Mouse (Mus musculus) kidney, adult 2 months (tissue): ENCODE data around the gene Ctdspl. TPM values are rescaled to one million over a fixed set of nuclear protein-coding genes. Genes with fewer than 3 reads are reported as not detected.

ENCODE experiments used
- DNase-seq: peaks from one replicate; pipeline ENCODE4 v3.0.0; 2021
- H3K27ac ChIP-seq: fragments of 200-500 bp; 2 replicates; pipeline ENCODE4 v1.5.1; 2012; ENCODE audit warnings: low read depth, low read length, control low read depth, inconsistent platforms; ENCODE audit not compliant: insufficient read depth
- H3K27me3 ChIP-seq: fragments of 200-500 bp; replicated peaks from 2 replicates; pipeline ENCODE4 v1.6.1; 2012; ENCODE audit warnings: mild to moderate bottlenecking, moderate library complexity, low read length, inconsistent platforms; ENCODE audit not compliant: control insufficient read depth, insufficient read depth
- H3K36me3 ChIP-seq: fragments of 200-500 bp; 2 replicates; pipeline ENCODE4 v1.6.1; 2012; ENCODE audit warnings: mild to moderate bottlenecking, moderate library complexity, low read length, inconsistent platforms; ENCODE audit not compliant: control insufficient read depth, insufficient read depth
- H3K4me1 ChIP-seq: fragments of 200-500 bp; 2 replicates; pipeline ENCODE4 v1.6.1; 2011; ENCODE audit warnings: low read length; ENCODE audit not compliant: control insufficient read depth, insufficient read depth
- H3K4me3 ChIP-seq: fragments of 200-500 bp; 2 replicates; pipeline ENCODE4 v1.5.1; 2011; ENCODE audit warnings: mild to moderate bottlenecking, low read depth, low read length, control low read depth; ENCODE audit not compliant: insufficient read depth
- CTCF ChIP-seq: fragments of 200-500 bp; conservative IDR thresholded peaks from 2 replicates; pipeline ENCODE4 v1.5.1; 2011; ENCODE audit warnings: low read depth, mild to moderate bottlenecking, control low read depth, low read length, moderate library complexity, mixed read lengths; ENCODE audit not compliant: insufficient read depth, insufficient read length
- POLR2A ChIP-seq: fragments of 200-500 bp; IDR thresholded peaks from one replicate; pipeline ENCODE4 v1.6.1; 2011; ENCODE audit warnings: low read depth, low read length, control low read depth
- WGBS: fragments of 180-500 bp; shearing (Covaris S2); methylation state at CpG from one replicate; pipeline ENCODE4 v1.1.7; 2018; 5-methylcytosine and 5-hydroxymethylcytosine counted together
- polyA plus RNA-seq: library from polyadenylated mRNA; depleted of rRNA; stranded (reverse); fragments of >200 nt; gene quantifications from 2 replicates; pipeline ENCODE4 v1.2.3, GENCODE M21; 2012

Ctdspl gene
- polyA plus RNA-seq, 1 experiment: 39.2 TPM

DNA sequence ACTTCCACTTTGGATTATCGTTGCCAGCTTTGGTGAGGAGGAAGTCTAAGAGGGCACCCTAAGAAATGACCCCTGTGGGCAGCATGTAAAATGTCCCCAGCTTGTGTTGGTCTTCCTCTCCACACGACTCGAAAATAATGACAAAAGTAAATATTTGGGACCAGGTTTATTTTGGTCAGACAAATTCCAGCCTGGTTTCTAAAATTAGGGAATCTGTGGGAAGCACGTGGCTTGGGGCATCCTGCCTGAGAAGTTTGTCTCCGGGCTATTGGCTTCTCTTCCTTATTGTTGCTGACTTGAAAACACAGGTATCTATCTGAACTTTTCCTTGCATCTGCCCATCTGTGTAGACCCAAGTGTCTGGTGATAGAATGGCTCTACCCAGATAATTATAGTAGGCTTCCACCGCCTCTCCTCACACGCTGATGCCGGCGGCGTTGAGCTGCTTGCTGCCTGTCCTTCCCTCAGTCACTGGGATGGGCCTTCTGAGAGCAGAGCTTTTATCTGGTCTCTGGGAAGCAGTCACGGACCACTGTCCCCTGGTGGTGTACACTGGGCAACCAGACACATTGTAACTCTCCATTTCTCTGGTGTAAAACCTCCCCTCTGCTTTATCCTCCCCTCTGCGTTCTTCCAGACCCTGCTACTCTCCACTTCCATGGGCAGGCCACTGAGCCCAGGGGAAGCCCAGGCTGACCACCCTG lies 68.4 kb downstream of the Ctdspl start:
- DNase-seq: peak; percentile 63
- WGBS: 58% methylated on average over 12 of the region's 12 CpGs
- TF ChIP-seq CTCF (no peak), POLR2A (no peak)

GRCm38 (mm10) chr9:118995539-118995938 lies 69.3 kb downstream of the Ctdspl start:
- Histone ChIP-seq H3K36me3 (no peaks in the 10 kb centered on the region), H3K4me1 (peaks cover 16% of the 10 kb centered on the region), H3K27me3 (no peaks in the 10 kb centered on the region), H3K27ac (peak overlapping the region; percentile 86), H3K4me3 (no peak overlapping the region)
- no peak for TF ChIP-seq POLR2A
- TF ChIP-seq CTCF: no peak
- peak; percentile 68 for DNase-seq
- 71% methylated on average over 6 of the region's 6 CpGs for WGBS

More for the DNA sequence above, 68.4 kb downstream of the Ctdspl start:
- H3K36me3 ChIP-seq: no peaks in the 10 kb centered on the region
- no peaks in the 10 kb centered on the region for H3K27me3 ChIP-seq
- H3K4me1 ChIP-seq: peaks cover 16% of the 10 kb centered on the region
- peak overlapping the region; percentile 86 for H3K27ac ChIP-seq
- H3K4me3 ChIP-seq: no peak overlapping the region

DNA sequence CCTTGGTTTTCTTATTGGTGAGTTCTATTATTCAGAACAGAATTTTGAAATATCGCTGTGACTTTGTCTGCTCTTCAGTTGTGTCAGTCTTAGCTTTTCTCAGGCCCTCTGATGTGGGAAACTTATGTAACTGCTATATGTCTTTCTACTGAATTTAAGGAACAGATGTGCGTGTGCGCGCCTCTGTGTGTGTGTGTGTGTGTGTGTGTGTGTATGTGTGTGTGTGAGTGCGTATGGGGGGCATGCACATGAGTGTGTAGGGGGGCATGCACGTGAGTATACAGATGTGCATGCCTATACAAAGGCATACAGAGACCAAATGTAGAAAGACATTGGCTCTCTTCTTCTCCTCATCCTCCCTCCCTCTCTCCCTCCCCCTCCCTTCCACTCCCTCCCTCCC lies 71.0 kb downstream of the Ctdspl start:
- Histone ChIP-seq H3K4me1 (peaks cover 20% of the 10 kb centered on the region), H3K4me3 (no peak overlapping the region), H3K27ac (no peak overlapping the region), H3K27me3 (no peaks in the 10 kb centered on the region), H3K36me3 (no peaks in the 10 kb centered on the region)
- TF ChIP-seq CTCF: no peak
- no peak for TF ChIP-seq POLR2A
- no peak for DNase-seq
- WGBS: 93% methylated on average over 6 of the region's 6 CpGs

DNA sequence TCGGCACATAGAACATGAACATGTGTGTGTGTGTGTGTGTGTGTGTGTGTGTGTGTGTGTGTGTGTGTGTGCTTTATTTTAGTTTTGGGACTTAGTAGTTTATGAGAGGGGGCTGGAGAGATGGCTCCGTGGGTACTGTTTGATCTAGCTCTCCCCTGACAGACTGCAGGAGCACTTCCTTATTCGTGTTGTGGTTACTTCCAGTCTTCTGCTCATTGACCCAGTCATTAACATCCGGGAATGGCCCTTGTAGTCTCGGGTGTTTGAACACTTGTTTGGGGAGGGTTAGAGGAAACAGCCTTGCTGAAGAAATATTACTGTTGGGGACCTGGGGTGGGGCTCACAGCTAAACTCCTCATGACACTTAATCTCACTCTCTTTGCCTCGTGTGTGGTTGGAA lies 73.9 kb downstream of the Ctdspl start:
- H3K4me3 ChIP-seq: no peak overlapping the region
- no peak overlapping the region for H3K27ac ChIP-seq
- DNase-seq: no peak
- no peaks in the 10 kb centered on the region for H3K36me3 ChIP-seq
- TF ChIP-seq POLR2A (no peak), CTCF (no peak)
- 43% methylated on average over 6 of the region's 6 CpGs for WGBS
- no peaks in the 10 kb centered on the region for H3K27me3 ChIP-seq
- H3K4me1 ChIP-seq: peaks cover 26% of the 10 kb centered on the region

- peak; percentile 68 for DNase-seq
- Histone ChIP-seq H3K27me3 (no peaks in the 10 kb centered on the region), H3K4me3 (0 out of 2 replicates have a peak overlapping the region, but pooled peaks have one; percentile 3), H3K36me3 (no peaks in the 10 kb centered on the region), H3K27ac (peak overlapping the region; percentile 61), H3K4me1 (peaks cover 26% of the 10 kb centered on the region)
- no peak for TF ChIP-seq POLR2A
- no peak for TF ChIP-seq CTCF
- 46% methylated on average over 17 of the region's 17 CpGs for WGBS
Observed at GRCm38 (mm10) chr9:119002267-119002666, 76.0 kb downstream of the Ctdspl start.

- H3K4me1 ChIP-seq: peaks cover 26% of the 10 kb centered on the region
- no peak for TF ChIP-seq CTCF
- TF ChIP-seq POLR2A: no peak
- no peak overlapping the region for H3K27ac ChIP-seq
- DNase-seq: no peak
- no peaks in the 10 kb centered on the region for H3K36me3 ChIP-seq
- H3K27me3 ChIP-seq: no peaks in the 10 kb centered on the region
- no peak overlapping the region for H3K4me3 ChIP-seq
- WGBS: 65% methylated on average over 23 of the region's 23 CpGs
Observed at GRCm38 (mm10) chr9:119003990-119004702, 77.9 kb downstream of the Ctdspl start.

GRCm38 (mm10) chr9:119004703-119005076 lies 78.4 kb downstream of the Ctdspl start:
- TF ChIP-seq CTCF (no peak), POLR2A (no peak)
- Histone ChIP-seq H3K4me1 (peaks cover 26% of the 10 kb centered on the region), H3K27me3 (no peaks in the 10 kb centered on the region), H3K4me3 (no peak overlapping the region), H3K36me3 (no peaks in the 10 kb centered on the region), H3K27ac (no peak overlapping the region)
- peak; percentile 56 for DNase-seq
- 59% methylated on average over 16 of the region's 16 CpGs for WGBS
